Mouse (Mus musculus) hindbrain, embryonic 14.5 days (tissue): ENCODE measurements around the gene Cyb5r1. TPM values are rescaled to one million over a fixed set of nuclear protein-coding genes. Genes with fewer than 3 reads are reported as not detected.

ENCODE experiments used
- ATAC-seq: fragments of 200-750 bp; cut with Nextera tagmentation; 2 replicates; pipeline ENCODE4 v1.8.0; 2017; ENCODE audit warnings: moderate number of reproducible peaks, mild to moderate bottlenecking, moderate TSS enrichment, moderate library complexity; ENCODE audit not compliant: low FRiP score
- DNase-seq: peaks from one replicate; pipeline ENCODE4 v3.0.0-alpha.2; 2015; ENCODE audit warnings: low spot score
- H3K27ac ChIP-seq: fragments of 300-500 bp; sonication (generic); 2 replicates; pipeline ENCODE4 v1.5.1; 2014; ENCODE audit warnings: mild to moderate bottlenecking, moderate library complexity
- H3K27me3 ChIP-seq: fragments of 300-500 bp; sonication (generic); 2 replicates; pipeline ENCODE4 v1.6.1; 2014; ENCODE audit warnings: mild to moderate bottlenecking, low read length, mixed read lengths; ENCODE audit not compliant: control insufficient read depth, insufficient read depth
- H3K36me3 ChIP-seq: fragments of 300-500 bp; sonication (generic); replicated peaks from 2 replicates; pipeline ENCODE4 v1.6.1; 2014; ENCODE audit not compliant: control insufficient read depth, insufficient read depth
- H3K4me1 ChIP-seq: fragments of 300-500 bp; sonication (generic); replicated peaks from 2 replicates; pipeline ENCODE4 v1.6.1; 2014; ENCODE audit warnings: antibody characterized with exemption, low read length, mixed read lengths; ENCODE audit not compliant: control insufficient read depth, insufficient read depth
- H3K4me2 ChIP-seq: fragments of 300-500 bp; sonication (generic); replicated peaks from 2 replicates; pipeline ENCODE4 v1.6.1; 2014; ENCODE audit warnings: mild to moderate bottlenecking, moderate library complexity
- H3K4me3 ChIP-seq: fragments of 300-500 bp; sonication (generic); replicated peaks from 2 replicates; pipeline ENCODE4 v1.5.1; 2014; ENCODE audit warnings: mild to moderate bottlenecking, low read length
- H3K9ac ChIP-seq: fragments of 300-500 bp; sonication (generic); 2 replicates; pipeline ENCODE4 v1.6.1; 2014
- H3K9me3 ChIP-seq: fragments of 300-500 bp; sonication (generic); 2 replicates; pipeline ENCODE4 v1.6.1; 2016; ENCODE audit warnings: low read length; ENCODE audit not compliant: control insufficient read depth
- WGBS: fragments of 180-500 bp; shearing (Covaris S2); extraction: QIAGEN DNeasy Blood & Tissue Kit; methylation state at CpG from one replicate; pipeline ENCODE4 v1.1.7; 2014; 5-methylcytosine and 5-hydroxymethylcytosine counted together
- polyA plus RNA-seq: library from polyadenylated mRNA; unstranded; fragments of >200 nt; fragmentation: Nextera tagmentation; extraction: Ambion mirVana; gene quantifications from 2 replicates; pipeline ENCODE4 v1.2.1, GENCODE M21; 2014

The Cyb5r1 gene
- polyA plus RNA-seq, 1 experiment from 2014 or later = 13.3 TPM

DNA sequence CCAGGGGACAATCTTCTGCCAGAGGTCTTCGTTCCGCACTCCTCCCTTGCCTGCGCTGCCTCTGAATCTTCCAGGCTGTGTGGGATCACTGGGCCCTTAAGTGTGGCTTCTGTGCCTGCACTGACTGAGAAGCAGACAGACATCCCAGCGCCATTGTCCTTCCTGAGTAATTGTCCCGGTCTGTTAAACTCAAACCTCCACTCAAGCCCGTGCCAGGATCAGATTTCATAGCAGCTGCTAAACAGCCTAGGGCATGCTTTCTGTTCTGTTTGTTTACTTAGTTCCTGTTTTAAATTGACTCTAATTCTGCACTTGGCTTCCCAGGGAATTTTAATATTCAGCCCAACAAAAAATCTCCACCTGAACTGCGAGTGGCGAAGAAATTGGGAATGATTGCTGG lies 2.7 kb downstream of the Cyb5r1 start:
- no peak for ATAC-seq
- Histone ChIP-seq H3K4me3 (no peak overlapping the region), H3K27ac (no peak overlapping the region), H3K9ac (no peak overlapping the region), H3K9me3 (no peaks in the 10 kb centered on the region), H3K4me2 (no peak overlapping the region), H3K4me1 (0 out of 2 replicates have a peak, but pooled peaks cover 4% of the 10 kb centered on the region), H3K27me3 (no peaks in the 10 kb centered on the region), H3K36me3 (peaks cover 6% of the 10 kb centered on the region; the same call in 1 of the 2 replicates)
- 72% methylated on average over 8 of the region's 8 CpGs for WGBS
- no peak for DNase-seq

DNA sequence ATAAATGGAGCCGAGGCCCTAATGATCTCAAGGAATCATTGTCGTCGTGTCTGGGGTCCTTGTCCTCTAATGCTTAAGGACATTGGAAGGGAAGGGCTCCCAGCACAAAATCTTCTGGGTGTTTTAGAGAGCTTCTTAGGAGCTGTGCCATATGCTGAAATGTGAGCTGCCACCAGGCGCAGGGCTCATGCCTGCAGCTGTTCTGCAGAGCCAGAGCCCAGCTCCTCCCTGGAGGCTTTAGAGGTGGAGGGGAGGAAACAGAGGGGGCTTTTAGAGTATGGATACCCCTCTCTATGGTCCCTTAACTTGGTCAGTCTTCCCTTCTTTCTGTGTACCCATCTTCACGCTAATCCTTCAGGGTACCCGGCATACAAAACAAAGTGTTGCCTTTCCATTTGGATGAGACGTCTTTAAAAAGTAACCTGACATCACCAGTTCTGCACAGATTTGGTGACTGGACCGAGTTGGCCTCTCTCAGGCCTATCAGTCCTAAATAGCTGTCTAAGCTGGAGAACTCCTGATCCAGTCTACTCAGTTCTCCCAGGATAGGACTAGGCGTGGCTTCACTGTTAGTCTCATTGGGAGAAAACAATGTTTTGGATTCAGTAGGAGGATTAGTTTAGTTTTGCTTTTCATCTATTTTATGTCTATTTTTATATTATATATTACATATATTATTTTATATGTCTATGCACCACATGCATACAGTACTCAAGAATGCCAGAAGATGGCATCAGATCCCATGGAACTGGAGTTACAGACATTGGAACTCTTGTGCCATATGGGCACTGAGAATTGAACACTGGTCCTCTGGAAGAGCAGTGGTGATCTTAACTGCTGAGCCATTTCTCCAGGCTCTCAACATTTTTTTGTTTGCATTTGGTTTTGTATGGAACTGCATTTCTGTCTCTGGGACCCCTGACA lies 6.6 kb downstream of the Cyb5r1 start:
- H3K4me2 ChIP-seq = no peak overlapping the region
- WGBS = 92% methylated on average over 9 of the region's 9 CpGs
- no peaks in the 10 kb centered on the region for H3K9me3 ChIP-seq
- DNase-seq (no peak), ATAC-seq (no peak)
- H3K27ac ChIP-seq = no peak overlapping the region
- H3K27me3 ChIP-seq = no peaks in the 10 kb centered on the region
- H3K9ac ChIP-seq = no peak overlapping the region
- peaks cover 18% of the 10 kb centered on the region for H3K4me1 ChIP-seq
- peaks cover 6% of the 10 kb centered on the region; the same call in 1 of the 2 replicates for H3K36me3 ChIP-seq
- H3K4me3 ChIP-seq = no peak overlapping the region

DNA sequence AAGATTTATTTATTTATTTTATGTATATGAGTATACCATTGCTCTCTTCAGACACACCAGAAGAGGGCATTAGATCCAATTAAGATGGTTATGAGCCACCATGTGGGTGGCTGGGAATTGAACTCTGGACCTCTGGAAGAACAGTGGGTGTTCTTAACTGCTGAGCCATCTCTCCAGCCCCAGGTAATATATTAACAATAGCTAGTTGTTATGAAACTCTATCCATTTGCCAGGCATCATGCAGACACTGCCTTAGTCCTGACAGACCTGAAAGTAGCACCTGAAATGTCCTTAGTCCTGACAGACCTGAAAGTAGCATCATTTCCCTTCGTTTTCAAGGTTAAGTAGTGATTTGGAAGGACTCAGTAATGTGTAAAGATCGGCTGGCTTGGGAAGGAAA lies 8.7 kb downstream of the Cyb5r1 start:
- Histone ChIP-seq H3K27me3 (no peaks in the 10 kb centered on the region), H3K27ac (no peak overlapping the region), H3K4me1 (peaks cover 24% of the 10 kb centered on the region), H3K36me3 (peaks cover 6% of the 10 kb centered on the region; the same call in 1 of the 2 replicates), H3K9ac (0 out of 2 replicates have a peak overlapping the region, but pooled peaks have one; percentile 46), H3K4me2 (peak overlapping the region; percentile 62; the same call in 1 of the 2 replicates), H3K4me3 (no peak overlapping the region), H3K9me3 (no peaks in the 10 kb centered on the region)
- WGBS = 58% methylated on average over 2 of the region's 2 CpGs
- no peak for DNase-seq
- ATAC-seq = no peak

- ATAC-seq (peak; percentile 49), DNase-seq (no peak)
- H3K4me2 ChIP-seq = peak overlapping the region; percentile 62
- WGBS = 13% methylated on average over 11 of the region's 11 CpGs
- no peaks in the 10 kb centered on the region for H3K9me3 ChIP-seq
- peak overlapping the region; percentile 93 for H3K27ac ChIP-seq
- no peaks in the 10 kb centered on the region for H3K27me3 ChIP-seq
- H3K36me3 ChIP-seq = peaks cover 6% of the 10 kb centered on the region; the same call in 1 of the 2 replicates
- peak overlapping the region; percentile 46 for H3K9ac ChIP-seq
- H3K4me1 ChIP-seq = peaks cover 30% of the 10 kb centered on the region
- H3K4me3 ChIP-seq = peak overlapping the region; percentile 91
Observed at GRCm38 (mm10) chr1:134414501-134415167, 9.3 kb downstream of the Cyb5r1 start.

DNA sequence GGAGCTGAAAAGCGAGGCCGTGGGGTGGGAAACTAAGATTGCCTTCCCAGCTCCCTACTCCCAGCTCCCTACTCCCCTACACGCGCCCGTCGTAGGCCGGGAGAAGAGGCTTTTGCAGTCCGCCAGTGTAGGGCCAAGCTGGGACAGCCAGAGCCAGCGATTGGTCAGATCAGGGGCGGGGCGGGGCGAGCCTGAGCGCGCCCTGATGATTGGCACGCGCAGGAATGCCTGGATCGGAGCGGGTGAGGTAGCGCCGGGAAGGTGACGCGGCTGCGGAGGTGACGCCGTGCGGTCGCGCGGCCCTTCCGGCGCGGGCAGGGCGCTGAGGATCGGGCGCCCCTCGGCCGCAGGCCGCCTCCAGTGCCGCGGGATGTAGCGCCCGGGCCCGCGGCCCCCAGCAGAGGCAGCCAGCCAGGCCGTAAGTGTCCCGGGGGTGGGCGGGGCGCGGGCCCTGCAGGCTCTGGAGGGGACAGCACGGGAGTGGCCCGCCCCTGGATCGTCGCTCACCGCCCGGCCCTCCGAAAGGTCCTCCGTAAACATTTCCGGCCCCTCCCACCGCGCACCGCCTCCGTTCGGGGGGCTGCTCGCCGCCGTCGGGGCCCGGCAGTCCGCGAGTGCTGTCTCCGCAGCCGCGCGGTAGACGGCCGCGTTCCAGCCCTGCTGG lies 9.9 kb downstream of the Cyb5r1 start, which contains the start of gene Adipor1:
TSS of gene Adipor1 (plus strand) at position 211 of the 664 bp plus-strand sequence.
- DNase-seq (peak; percentile 93), ATAC-seq (peak; percentile 100)
- Histone ChIP-seq H3K4me3 (peak within 1 kb of the TSS; percentile 91), H3K4me1 (peaks cover 33% of the 10 kb centered on the region), H3K27me3 (no peaks in the 10 kb centered on the region), H3K4me2 (peak within 1 kb of the TSS; percentile 84), H3K9ac (peak within 1 kb of the TSS; percentile 92), H3K36me3 (peaks cover 5% of the 10 kb centered on the region; the same call in 1 of the 2 replicates), H3K27ac (peak within 1 kb of the TSS; percentile 93), H3K9me3 (no peaks in the 10 kb centered on the region)
- WGBS = under 1% methylated on average over 57 of the region's 77 CpGs

GRCm38 (mm10) chr1:134418414-134418975 lies 13.1 kb downstream of the Cyb5r1 start:
- Histone ChIP-seq H3K27ac (no peak overlapping the region), H3K4me1 (peaks cover 33% of the 10 kb centered on the region), H3K36me3 (peaks cover 7% of the 10 kb centered on the region), H3K9ac (no peak overlapping the region), H3K4me2 (no peak overlapping the region), H3K4me3 (no peak overlapping the region), H3K9me3 (no peaks in the 10 kb centered on the region), H3K27me3 (no peaks in the 10 kb centered on the region)
- WGBS = 85% methylated on average over 2 of the region's 2 CpGs
- ATAC-seq = no peak
- no peak for DNase-seq

DNA sequence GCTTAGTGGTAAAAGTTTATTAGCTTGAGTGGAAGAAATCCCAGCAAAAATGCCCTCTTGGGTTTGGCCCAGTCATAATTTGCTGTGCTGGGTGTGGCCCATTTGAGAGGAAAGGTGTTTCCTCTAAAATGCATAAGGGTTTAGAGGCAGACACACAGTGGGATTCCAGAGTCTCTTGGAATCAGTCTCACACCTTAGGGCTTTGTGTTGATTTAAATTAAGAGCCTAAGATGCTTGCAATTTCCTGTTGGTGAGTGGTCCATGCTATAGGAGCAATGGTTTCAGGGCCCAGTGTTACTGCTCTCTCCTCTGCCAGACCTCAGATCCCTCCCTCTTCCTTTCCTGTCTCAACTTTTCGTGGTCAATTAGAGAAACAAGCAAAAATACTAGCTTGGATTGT lies 13.8 kb downstream of the Cyb5r1 start:
- WGBS = 70% methylated on average over 1 of the region's 1 CpGs
- Histone ChIP-seq H3K4me2 (no peak overlapping the region), H3K4me3 (no peak overlapping the region), H3K27ac (0 out of 2 replicates have a peak overlapping the region, but pooled peaks have one; percentile 43), H3K36me3 (peaks cover 14% of the 10 kb centered on the region), H3K27me3 (no peaks in the 10 kb centered on the region), H3K4me1 (peaks cover 32% of the 10 kb centered on the region), H3K9me3 (no peaks in the 10 kb centered on the region), H3K9ac (no peak overlapping the region)
- DNase-seq (no peak), ATAC-seq (no peak)

GRCm38 (mm10) chr1:134419751-134420458 lies 14.5 kb downstream of the Cyb5r1 start:
- H3K27me3 ChIP-seq = no peaks in the 10 kb centered on the region
- ATAC-seq (no peak), DNase-seq (no peak)
- WGBS = 63% methylated on average over 5 of the region's 5 CpGs
- peaks cover 21% of the 10 kb centered on the region for H3K36me3 ChIP-seq
- H3K4me2 ChIP-seq = no peak overlapping the region
- H3K4me3 ChIP-seq = no peak overlapping the region
- peak overlapping the region; percentile 43; the same call in 1 of the 2 replicates for H3K27ac ChIP-seq
- H3K4me1 ChIP-seq = peaks cover 26% of the 10 kb centered on the region
- H3K9ac ChIP-seq = no peak overlapping the region
- H3K9me3 ChIP-seq = no peaks in the 10 kb centered on the region
